Mouse (Mus musculus): ENCODE data around the gene Dlk2. TPM values are rescaled to one million over a fixed set of nuclear protein-coding genes. Genes with fewer than 3 reads are reported as not detected.

Gene Dlk2
- total RNA-seq, 4 experiments from 2014 or later = 0.25 to 0.56 (median 0.38) TPM; not detected in 1

GRCm38 (mm10) chr17:46273803-46274236 lies 23.4 kb upstream of the Dlk2 start:
- no peak for DNase-seq

DNA sequence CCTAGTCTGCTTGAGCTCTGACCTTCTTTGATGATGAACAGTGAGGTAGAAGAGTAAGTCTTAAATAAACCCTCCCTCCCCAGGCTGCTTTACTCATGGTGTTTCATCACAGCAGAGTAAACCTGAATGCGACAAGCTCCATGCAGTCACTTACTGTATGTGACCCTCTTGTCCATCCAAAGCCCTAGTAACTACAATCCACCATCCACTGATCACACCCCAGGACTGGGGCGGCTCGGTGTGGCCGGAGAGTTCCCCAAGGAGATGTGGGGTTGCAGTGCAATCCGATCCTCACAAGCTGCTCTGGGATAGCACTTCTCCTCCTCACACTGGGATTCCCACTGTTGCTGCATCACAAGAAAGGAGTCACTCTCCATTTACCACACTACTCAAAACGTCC lies 22.8 kb upstream of the Dlk2 start:
- DNase-seq = no peak

DNA sequence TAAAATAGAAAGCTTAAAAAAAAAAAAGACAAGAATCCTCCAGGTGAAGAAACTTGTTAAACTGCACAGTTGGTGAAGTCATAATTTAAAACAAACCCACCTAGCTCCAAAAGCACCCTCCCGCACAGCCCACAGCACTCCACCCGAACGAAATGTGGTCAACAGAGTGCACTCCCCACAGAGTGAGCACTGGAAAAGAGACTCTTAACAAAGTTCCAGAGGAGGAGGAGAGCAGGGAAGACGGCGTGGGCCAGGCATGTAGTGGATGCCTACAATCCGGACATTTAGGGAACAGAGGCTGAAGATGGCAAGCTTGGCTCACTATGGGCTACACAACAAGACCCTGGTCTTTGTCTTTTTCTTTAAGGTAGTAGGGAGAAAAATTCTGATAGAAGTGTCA lies 22.2 kb upstream of the Dlk2 start:
- no peak for DNase-seq

DNA sequence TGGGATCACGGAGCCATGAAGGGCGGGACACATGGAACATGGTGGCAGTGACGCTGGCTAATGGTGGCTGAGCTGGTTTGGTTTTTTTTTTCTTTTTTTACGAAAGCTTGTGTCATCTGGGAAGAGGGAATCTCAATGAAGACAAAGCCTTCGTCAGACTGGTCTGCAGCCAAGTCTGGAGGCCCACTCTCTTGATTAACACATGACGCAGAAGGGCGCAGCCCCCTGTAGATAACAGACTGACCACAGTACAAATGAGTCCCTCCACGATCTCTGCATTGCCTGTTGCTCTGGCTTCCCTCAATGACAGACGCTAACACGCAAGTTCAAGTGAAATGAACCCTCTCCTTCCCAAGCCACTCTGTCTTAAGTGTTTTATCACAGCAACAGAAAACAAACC lies 21.7 kb upstream of the Dlk2 start:
- DNase-seq = no peak

DNA sequence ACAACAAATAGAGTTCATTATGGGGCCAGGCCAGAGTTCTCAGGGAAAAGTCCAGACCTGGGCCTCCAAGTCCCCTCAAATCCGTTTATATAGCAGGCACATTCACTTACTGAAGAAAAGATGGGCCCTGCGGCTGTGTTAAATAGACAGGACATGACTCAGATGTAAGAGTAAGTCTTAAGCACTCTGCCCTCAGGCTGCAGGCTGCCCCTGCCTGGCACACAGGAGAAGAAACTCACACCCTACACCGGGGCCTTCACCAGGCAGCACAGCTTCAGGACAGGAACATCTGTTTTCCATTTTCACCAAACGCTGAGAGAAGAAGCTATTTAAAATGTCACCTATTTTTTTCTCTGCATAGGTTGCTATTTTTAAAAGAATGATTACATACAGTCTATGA lies 19.6 kb upstream of the Dlk2 start:
- no peak for DNase-seq

- no peak for DNase-seq
Observed at GRCm38 (mm10) chr17:46278011-46278765, 19.0 kb upstream of the Dlk2 start.

DNA sequence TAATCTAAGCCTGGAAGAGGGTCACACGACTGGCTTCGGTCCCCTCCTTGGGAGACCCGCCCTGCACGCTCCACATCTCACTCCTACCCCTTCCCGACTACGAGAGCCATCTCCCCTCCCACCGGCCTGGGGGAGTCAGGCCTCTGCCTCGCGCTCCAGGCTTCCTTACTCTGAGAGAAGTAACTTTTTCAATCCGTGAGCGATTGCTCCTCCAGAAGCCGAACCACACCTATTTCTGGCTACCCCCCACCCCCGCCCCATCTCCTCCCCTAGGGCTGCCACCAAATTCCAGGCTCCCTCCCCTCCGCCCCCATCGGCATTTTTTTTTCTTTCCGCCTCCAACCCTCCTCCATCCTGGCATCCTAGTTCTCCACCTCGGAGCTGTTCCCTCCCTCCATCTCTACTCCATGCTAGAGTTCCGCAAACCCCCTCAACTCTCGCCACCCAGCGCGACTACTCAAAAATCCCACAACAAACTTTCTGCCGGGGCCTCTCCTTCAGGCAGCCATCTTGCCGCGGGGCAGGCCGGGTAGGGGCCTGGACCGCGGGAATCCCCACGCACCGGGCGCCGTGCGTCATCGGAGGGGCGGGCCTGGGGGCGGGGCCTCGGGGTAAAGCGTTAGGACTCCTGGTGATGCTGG lies 14.6 kb upstream of the Dlk2 start, which contains the start of gene Tjap1:
Tjap1 (minus strand) TSS at position 544 of the 641 bp plus-strand sequence.
- DNase-seq = peak; percentile 78

- DNase-seq = no peak
Observed at GRCm38 (mm10) chr17:46283140-46283539, 14.1 kb upstream of the Dlk2 start.

DNA sequence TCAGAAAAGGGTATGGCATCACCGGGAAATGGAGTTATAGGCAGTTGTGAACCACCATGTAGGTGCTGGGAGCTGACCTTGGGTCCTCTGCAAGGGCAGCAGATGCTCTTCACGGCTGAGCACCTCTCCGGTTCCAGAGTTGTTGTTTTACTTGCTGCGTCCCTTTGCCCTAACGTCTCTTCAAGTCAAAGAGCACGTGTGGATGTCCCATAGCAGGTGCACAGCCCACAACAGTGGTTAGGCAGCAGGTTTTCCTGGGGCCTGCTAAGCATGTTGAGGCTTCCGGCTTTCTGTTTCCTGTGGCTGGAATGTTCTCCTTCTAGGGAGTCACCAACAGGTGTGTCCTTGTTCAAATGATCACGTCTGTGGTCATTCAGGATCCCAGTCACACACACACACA lies 13.3 kb upstream of the Dlk2 start:
- no peak for DNase-seq

DNA sequence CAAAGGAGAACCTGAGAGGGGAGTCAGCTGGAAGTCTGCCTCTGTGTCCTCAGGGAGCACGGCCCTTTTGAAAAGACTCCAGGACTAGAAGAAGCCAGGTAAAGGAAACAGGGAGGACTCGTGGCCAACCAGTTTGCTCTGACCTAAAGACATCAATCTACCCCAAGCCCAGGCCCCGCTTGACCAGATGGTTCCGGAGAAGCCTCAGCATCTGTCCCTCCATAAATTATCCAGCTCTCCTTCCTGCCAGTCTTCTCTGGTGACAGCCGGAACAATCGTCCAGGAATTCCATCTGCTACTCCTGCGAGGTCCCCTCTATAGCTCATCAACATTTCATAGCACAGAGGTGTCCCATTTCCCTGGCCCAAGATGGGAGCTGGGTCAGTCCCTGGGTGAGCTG lies 12.6 kb upstream of the Dlk2 start:
- DNase-seq = no peak

GRCm38 (mm10) chr17:46285407-46285806 lies 11.8 kb upstream of the Dlk2 start:
- DNase-seq = no peak

- DNase-seq = no peak
Observed at GRCm38 (mm10) chr17:46287678-46288095, 9.5 kb upstream of the Dlk2 start.

DNA sequence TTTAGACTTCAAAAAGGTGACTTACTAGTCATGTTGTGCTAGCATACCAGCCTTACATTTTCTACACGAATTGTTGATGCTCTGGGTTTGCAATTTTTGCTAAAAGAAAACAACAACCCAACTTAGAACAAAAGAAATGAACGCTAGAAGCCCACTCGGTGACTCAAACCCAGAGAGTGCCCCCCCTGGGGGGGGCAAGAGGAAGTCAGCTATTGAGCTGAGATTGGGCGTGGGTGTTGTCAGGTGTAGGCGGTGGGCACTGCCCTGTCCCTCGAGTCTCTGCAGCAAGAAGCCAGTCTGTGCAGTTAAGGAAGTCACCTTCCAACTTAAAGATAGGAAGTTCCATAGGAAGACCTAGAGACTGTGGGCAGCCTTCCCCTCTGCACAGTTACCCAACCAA lies 620 bp upstream of the Dlk2 start:
- DNase-seq = no peak

- DNase-seq = no peak
Observed at GRCm38 (mm10) chr17:46297028-46297363, 225 bp upstream of the Dlk2 start.

DNA sequence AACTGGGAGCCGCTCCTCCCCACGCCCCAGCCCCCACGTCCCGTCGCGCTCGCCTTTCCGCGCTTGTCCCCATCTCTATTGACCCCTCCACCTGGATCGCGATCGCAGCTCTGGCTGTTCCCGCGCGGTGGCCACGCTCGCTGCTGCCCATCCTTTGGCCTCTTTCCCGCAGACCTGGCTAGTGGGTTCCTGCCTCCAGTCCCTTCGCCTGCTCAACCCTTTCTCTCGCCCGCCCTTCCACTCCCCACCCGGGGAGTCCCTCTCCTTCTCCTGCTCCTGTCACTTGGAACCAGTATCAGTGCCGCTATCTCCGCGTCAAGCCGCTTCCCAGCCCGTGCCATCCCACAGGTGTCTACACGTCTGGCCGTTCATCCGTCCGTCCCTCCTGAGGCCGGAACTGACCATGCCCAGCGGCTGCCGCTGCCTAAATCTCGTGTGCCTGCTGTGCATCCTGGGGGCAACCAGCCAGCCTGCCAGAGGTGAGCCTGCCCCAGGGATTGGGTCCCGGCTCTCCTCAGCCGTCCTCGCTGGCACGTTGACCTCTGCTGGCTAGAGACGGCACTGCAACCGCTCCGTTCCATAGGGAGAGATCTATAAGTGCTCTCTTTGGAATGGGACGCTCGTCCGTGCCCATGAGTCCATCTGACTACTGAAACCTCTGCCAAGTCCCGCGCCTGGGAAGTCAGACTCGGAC lies 1.1 kb downstream of the Dlk2 start:
- peak; percentile 63 for DNase-seq

DNA sequence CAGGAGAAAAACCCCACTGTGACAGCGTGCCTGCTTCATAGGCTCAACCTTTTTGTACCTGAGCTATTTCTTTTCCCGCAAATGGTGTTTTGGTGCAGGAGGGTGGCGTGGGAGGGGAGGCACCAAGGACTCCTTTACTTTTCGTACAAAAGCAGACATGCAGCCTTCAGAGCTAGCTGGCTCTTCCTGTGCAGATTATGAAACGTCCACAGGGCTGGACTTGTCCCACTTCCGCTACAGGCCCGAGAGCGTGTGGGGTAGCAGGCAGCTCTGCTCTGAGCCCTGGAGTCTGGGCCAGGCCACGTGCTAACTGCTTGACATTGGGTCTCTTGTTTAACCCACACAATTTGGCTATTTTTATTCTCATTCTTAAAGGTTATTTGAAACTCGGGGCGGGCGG lies 4.7 kb downstream of the Dlk2 start:
- DNase-seq = no peak

DNA sequence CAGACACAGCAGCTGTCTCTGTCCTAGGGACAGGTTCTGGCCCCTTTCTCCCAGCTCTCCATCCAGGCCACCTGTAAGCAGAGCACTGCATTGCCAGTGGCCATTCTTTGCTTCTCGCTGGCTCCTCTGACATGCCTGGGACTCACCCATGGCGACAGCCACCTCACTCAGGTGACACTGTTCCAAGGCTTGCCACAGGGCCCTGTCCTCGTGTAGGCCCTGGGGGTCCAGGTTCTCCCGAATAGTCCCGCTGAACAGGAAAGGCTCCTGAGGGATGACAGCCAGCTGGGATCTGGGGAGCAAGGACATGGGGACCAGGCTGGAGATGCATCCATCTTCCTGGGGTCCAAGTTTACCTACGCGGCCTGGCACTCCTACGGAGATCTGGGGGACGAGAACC lies 7.0 kb downstream of the Dlk2 start:
- DNase-seq = no peak

DNA sequence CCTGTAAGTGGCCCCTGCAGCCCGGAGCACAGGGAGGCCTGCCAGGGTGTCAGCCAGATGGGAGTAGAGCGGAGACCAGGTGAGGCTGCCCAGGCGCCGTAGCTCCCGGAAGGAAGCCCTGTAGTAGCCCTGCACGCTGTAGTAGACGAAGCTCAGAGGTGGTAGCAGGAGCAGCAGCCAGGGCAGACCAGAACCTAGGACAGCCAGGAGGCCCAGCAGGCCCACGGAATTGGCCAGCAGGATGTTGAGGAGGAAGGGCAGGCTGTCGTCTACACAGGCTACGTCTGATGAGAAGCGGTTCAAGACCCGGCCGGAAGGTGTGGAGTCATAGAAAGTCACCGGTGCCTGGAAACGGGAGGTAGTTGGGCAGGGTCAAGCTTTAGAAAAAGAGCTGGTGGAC lies 9.7 kb downstream of the Dlk2 start:
- DNase-seq = no peak

DNA sequence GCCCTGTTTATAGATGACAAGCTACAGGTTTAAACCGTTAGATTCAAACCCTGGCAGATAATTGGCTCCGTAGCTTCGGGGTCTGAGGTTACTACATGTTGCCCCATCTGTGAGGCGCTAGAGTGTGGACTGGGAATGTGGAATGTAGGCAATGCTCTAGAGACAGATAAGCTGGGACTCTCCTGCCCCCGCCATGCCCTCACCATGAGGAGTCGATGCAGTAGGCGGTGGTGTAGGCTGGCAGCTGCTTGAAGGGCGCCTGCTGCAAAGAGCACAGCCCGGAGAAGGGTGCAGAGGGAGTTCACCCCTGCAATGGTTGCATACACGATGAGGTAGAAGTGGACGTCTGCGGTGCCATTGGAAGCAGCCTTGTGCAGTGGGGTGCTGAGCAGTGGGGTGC lies 12.6 kb downstream of the Dlk2 start:
- no peak for DNase-seq

DNA sequence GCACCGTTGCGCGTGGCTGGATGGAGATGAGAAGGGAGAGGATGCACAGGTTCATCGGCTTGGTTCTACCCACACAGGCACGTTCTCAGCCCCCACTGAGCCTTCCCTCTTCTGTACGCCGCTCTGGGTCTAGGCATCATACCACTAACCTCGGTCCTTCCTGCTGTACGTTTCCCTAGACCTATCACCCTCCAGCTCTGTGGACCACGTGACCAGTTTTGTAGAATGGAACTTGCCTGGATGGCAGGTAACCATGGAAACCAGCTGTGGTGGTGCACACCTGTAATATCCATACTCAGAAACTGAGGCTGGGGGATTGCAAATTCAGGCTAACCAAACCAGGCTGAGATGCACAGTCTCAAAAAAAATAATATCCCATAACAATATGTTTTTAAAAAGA lies 13.3 kb downstream of the Dlk2 start:
- no peak for DNase-seq

GRCm38 (mm10) chr17:46313135-46313715 lies 16.0 kb downstream of the Dlk2 start:
- DNase-seq = no peak

- DNase-seq = no peak
Observed at GRCm38 (mm10) chr17:46315813-46316212, 18.6 kb downstream of the Dlk2 start.

GRCm38 (mm10) chr17:46320492-46320891 lies 23.3 kb downstream of the Dlk2 start:
- DNase-seq = no peak

All from adrenal gland, adult 8-10 months (tissue).